Mouse (Mus musculus): ENCODE measurements around the gene Lrpap1. TPM values are rescaled to one million over a fixed set of nuclear protein-coding genes. Genes with fewer than 3 reads are reported as not detected.

The Lrpap1 gene
- polyA plus RNA-seq, 1 experiment from 2014 or later = 77.9 TPM

DNA sequence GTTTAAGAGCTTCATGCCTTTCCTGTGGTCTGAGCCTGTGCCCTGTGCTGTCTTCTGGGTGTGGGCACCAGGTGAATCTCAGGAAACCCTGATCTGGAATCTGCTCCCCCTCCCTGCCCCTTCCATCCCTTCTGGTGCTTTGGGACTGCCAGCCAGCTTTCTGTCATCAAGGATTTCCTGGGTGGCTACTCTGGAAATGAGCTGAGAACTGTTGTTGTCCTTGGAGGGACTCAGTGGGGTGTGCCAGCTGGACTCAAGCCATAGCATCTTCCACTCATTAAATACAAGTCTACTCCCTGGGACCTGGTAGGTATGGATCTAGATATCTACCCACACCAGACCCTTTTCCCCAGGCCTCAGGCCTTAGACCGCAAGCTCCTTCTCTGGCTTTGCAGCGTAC lies 12.9 kb upstream of the Lrpap1 start:
- H3K27me3 ChIP-seq = peaks cover 34% of the 10 kb centered on the region
- no peak for ATAC-seq (ENCODE audit: insufficient read depth)
- no peak overlapping the region for H3K4me2 ChIP-seq
- H3K9me3 ChIP-seq (replicated peaks) = no peaks in the 10 kb centered on the region
- no peak overlapping the region for H3K4me3 ChIP-seq (replicated peaks)
- no peak overlapping the region for H3K9ac ChIP-seq
- H3K27ac ChIP-seq (replicated peaks) = no peak overlapping the region
- no peaks in the 10 kb centered on the region for H3K36me3 ChIP-seq (replicated peaks)
- H3K4me1 ChIP-seq (replicated peaks) = peaks cover 21% of the 10 kb centered on the region
- WGBS (ENCODE audit: insufficient replicate concordance) = 79% methylated on average over 2 of the region's 2 CpGs

DNA sequence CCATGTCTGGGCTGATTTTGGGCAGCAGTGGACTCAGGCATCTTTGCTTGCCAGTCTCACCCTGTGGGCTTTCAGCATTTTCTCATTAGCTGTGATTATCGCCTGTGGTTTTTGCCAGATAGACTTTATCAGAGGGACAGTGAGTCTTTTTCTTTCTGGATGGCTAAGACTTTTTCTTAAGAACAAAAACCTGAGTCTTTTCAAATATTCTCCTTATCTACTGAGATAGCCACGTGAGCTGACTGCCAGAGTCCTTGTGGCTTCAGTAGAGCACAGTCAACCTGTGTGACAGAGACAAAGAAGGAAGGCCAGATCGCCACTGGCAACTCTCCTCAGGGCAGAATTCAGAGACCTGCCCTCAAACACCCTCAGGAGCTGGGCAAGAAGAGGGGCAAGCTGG lies 12.1 kb upstream of the Lrpap1 start:
- Histone ChIP-seq H3K4me1 (replicated peaks) (peaks cover 21% of the 10 kb centered on the region), H3K27me3 (peaks cover 31% of the 10 kb centered on the region), H3K36me3 (replicated peaks) (no peaks in the 10 kb centered on the region), H3K27ac (replicated peaks) (no peak overlapping the region), H3K9ac (no peak overlapping the region), H3K9me3 (replicated peaks) (no peaks in the 10 kb centered on the region), H3K4me3 (replicated peaks) (no peak overlapping the region), H3K4me2 (no peak overlapping the region)
- WGBS (ENCODE audit: insufficient replicate concordance) = 20% methylated on average over 3 of the region's 3 CpGs
- ATAC-seq (ENCODE audit: insufficient read depth) = no peak

DNA sequence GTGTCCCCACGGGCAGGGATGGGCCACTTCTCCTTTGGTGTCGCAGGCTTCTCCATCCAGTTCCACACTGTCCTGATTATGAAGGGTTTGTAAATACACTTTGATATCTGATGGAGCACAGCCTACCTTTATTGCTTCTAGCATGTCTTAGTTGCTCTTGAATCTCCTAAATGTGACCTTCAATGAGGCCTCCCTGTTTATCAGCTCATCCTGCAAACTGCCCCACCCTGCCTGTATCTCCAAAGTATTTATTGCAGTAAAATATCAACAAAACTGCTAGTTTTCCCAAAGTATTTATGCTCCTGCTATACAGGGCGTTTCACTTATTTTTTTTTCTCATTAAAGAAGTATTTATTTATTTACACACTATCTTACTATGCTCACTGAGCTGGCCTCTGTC lies 10.4 kb upstream of the Lrpap1 start:
- no peak overlapping the region; the same call in 1 of the 2 replicates for H3K27ac ChIP-seq (replicated peaks)
- H3K9me3 ChIP-seq (replicated peaks) = no peaks in the 10 kb centered on the region
- H3K4me3 ChIP-seq (replicated peaks) = no peak overlapping the region
- 50% methylated on average over 3 of the region's 3 CpGs for WGBS (ENCODE audit: insufficient replicate concordance)
- H3K4me1 ChIP-seq (replicated peaks) = peaks cover 21% of the 10 kb centered on the region
- H3K36me3 ChIP-seq (replicated peaks) = no peaks in the 10 kb centered on the region
- no peak overlapping the region for H3K9ac ChIP-seq
- H3K4me2 ChIP-seq = peak overlapping the region; percentile 26; the same call in 1 of the 2 replicates
- no peak for ATAC-seq (ENCODE audit: insufficient read depth)
- H3K27me3 ChIP-seq = peaks cover 31% of the 10 kb centered on the region

DNA sequence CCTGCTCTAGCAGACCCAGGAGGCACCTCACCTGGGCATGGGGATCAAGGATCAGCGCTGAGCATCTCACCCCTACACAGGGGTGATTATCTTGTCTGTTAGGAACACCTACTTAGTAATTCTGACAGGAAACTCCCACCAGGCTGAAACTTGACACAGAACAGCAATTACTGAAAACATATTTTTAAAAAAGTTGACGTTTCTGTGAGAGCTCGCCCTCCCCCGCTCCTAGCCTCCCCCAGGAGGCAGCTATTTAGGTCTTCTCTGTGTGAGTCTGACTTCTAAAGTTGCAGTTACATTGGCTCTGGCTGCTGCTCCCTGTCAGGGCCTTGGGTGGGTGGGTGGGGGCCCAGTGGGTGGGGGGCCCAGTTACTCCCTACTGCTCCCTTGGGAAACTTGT lies 6.9 kb upstream of the Lrpap1 start:
- no peak overlapping the region for H3K4me2 ChIP-seq
- WGBS (ENCODE audit: insufficient replicate concordance) = 58% methylated on average over 4 of the region's 4 CpGs
- peaks cover 17% of the 10 kb centered on the region for H3K27me3 ChIP-seq
- H3K4me1 ChIP-seq (replicated peaks) = peaks cover 11% of the 10 kb centered on the region
- H3K9me3 ChIP-seq (replicated peaks) = no peaks in the 10 kb centered on the region
- ATAC-seq (ENCODE audit: insufficient read depth) = no peak
- no peak overlapping the region for H3K4me3 ChIP-seq (replicated peaks)
- no peak overlapping the region for H3K9ac ChIP-seq
- no peaks in the 10 kb centered on the region for H3K36me3 ChIP-seq (replicated peaks)
- H3K27ac ChIP-seq (replicated peaks) = no peak overlapping the region

DNA sequence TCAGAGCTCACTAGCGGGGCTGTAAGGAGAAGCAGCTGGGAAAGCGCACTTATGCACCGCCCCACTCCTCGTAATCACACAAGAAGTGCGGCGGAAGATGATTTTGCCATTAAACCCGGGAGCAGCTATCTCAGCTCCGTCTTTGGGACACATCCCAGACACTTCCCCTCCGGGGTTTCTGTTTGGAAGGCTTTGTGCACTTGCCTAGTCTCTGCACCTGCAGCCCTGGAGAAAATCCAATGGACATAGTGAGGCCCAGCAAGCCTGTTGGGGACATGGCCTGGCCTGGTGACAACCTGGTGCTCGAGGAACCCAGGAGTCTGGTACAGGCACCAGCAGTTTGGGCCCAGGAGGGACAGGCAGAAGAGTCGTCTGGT lies 344 bp upstream of the Lrpap1 start:
- Histone ChIP-seq H3K36me3 (replicated peaks) (peaks cover 18% of the 10 kb centered on the region), H3K27me3 (peaks cover 14% of the 10 kb centered on the region), H3K4me3 (replicated peaks) (peak overlapping the region; percentile 69), H3K27ac (replicated peaks) (no peak overlapping the region), H3K4me1 (replicated peaks) (peaks cover 38% of the 10 kb centered on the region), H3K4me2 (peak overlapping the region; percentile 80), H3K9me3 (replicated peaks) (no peaks in the 10 kb centered on the region), H3K9ac (peak overlapping the region; percentile 35; the same call in 1 of the 2 replicates)
- 9% methylated on average over 11 of the region's 11 CpGs for WGBS (ENCODE audit: insufficient replicate concordance)
- peak; percentile 16 for ATAC-seq (ENCODE audit: insufficient read depth)

DNA sequence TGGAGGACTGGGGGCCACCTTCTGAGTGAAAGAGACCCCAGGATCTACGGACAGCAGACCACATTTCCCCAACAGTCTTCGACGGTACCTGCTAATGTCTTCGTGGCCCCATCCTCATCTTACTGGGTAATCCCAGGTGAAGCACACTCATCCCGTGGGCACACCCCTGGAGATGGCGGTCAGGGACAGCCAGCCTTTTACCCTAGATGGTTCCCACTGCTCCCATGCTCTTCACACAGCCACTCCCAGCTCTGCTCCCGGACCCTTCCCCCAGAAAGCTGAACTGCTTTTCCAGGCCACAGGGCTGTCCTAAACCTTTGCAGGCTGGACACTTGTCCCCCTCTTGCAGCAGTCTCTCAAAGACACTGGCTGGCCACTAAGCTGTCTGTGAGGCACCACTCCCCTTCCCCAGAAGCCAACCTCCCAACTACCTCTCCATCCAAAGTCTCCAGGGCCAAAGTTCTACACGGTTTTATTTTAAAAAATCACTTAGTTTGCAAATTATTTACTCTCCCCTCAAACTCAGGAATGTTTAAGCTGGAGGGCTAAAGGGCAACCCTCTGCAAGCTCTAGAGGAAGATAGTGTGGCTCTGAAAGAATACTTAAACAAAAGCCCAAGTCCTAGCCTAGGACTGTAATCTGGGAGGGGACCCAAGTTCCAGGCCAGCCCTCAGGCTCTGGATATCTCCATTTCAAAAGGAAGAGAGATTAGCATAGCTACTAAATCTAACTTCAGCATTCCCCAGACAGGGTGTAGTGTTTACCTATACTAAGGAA lies 1.2 kb downstream of the Lrpap1 start:
- Histone ChIP-seq H3K9ac (peak overlapping the region; percentile 66), H3K9me3 (replicated peaks) (no peaks in the 10 kb centered on the region), H3K4me2 (peak overlapping the region; percentile 80), H3K36me3 (replicated peaks) (peaks cover 33% of the 10 kb centered on the region), H3K4me1 (replicated peaks) (peaks cover 38% of the 10 kb centered on the region), H3K27ac (replicated peaks) (peak overlapping the region; percentile 61), H3K4me3 (replicated peaks) (peak overlapping the region; percentile 69), H3K27me3 (peaks cover 11% of the 10 kb centered on the region)
- 64% methylated on average over 8 of the region's 8 CpGs for WGBS (ENCODE audit: insufficient replicate concordance)
- ATAC-seq (ENCODE audit: insufficient read depth) = no peak

DNA sequence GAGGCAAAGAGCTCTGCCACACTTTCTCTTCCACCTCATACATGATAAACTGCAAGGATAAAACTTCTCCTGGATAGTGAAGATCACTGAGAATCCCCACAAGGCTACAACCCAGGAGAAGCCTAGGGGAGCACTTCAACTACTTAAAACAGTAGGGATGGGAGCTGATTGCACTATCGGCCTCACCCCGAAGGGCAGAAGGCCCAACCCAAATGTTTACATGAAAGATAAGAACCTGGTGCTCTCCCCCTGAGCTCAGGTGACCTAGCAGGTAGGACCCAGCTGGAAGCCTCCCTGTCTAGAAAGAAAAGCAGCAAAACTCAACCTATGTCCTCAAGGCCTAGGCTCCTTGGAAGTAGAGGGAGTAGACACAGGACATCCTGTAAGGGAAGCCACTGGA lies 2.0 kb downstream of the Lrpap1 start:
- WGBS (ENCODE audit: insufficient replicate concordance) = 22% methylated on average over 2 of the region's 2 CpGs
- Histone ChIP-seq H3K27ac (replicated peaks) (peak overlapping the region; percentile 24; the same call in 1 of the 2 replicates), H3K4me3 (replicated peaks) (peak overlapping the region; percentile 69)

DNA sequence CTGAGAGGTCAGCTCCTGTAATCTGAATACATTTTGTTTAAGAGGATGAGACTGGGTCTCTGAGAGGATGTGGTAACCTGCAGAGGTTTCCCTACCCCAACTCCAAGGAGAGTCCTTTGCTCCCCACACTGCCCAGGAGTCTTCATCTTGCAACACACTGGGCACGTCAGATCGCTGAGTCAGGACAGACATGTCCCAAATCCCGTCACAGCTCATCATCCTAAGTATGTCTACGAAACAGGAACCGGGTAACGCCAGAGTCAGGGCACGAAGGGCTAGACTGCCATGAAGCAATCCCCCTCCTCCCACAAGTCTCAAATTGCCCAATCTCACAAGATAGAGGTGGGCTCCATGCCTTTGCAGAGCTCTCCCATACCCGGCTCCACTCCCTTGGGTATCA lies 2.5 kb downstream of the Lrpap1 start:
- Histone ChIP-seq H3K4me2 (peak overlapping the region; percentile 80), H3K4me1 (replicated peaks) (peaks cover 38% of the 10 kb centered on the region), H3K27me3 (peaks cover 6% of the 10 kb centered on the region; the same call in 1 of the 2 replicates), H3K36me3 (replicated peaks) (peaks cover 46% of the 10 kb centered on the region), H3K27ac (replicated peaks) (0 out of 2 replicates have a peak overlapping the region, but pooled peaks have one; percentile 24), H3K4me3 (replicated peaks) (peak overlapping the region; percentile 69), H3K9ac (peak overlapping the region; percentile 31; the same call in 1 of the 2 replicates), H3K9me3 (replicated peaks) (no peaks in the 10 kb centered on the region)
- ATAC-seq (ENCODE audit: insufficient read depth) = no peak
- WGBS (ENCODE audit: insufficient replicate concordance) = 72% methylated on average over 8 of the region's 8 CpGs

More for the DNA sequence above, 2.0 kb downstream of the Lrpap1 start:
- peaks cover 41% of the 10 kb centered on the region for H3K36me3 ChIP-seq (replicated peaks)
- no peaks in the 10 kb centered on the region for H3K9me3 ChIP-seq (replicated peaks)
- peaks cover 38% of the 10 kb centered on the region for H3K4me1 ChIP-seq (replicated peaks)
- H3K4me2 ChIP-seq = peak overlapping the region; percentile 80
- peak; percentile 22; the same call in 1 of the 2 replicates for ATAC-seq (ENCODE audit: insufficient read depth)
- H3K9ac ChIP-seq = peak overlapping the region; percentile 31
- peaks cover 6% of the 10 kb centered on the region for H3K27me3 ChIP-seq

DNA sequence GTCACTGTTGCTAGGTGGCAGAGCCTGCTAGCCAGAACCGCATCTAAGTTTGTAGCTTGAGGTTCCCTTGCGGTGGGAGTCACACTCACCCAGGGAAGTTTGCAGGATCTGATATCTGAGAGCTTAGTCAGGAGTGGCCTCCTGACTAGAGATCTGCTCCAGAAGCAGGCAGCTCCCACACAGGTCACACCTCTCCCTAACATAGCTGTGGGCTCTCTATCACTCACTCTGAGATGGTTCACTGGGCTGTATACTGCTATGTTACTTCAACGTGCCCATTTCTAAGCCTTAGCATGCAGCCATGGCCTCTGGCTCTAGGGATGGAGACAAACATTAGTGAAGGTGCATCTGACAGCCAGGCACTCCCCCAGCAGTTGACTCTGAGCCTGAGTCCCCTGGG lies 13.9 kb downstream of the Lrpap1 start:
- no peak for ATAC-seq (ENCODE audit: insufficient read depth)
- Histone ChIP-seq H3K4me3 (replicated peaks) (no peak overlapping the region), H3K9ac (no peak overlapping the region), H3K36me3 (replicated peaks) (peaks cover 56% of the 10 kb centered on the region), H3K27me3 (no peaks in the 10 kb centered on the region), H3K27ac (replicated peaks) (no peak overlapping the region), H3K4me1 (replicated peaks) (no peaks in the 10 kb centered on the region), H3K4me2 (no peak overlapping the region), H3K9me3 (replicated peaks) (no peaks in the 10 kb centered on the region)
- 82% methylated on average over 3 of the region's 3 CpGs for WGBS (ENCODE audit: insufficient replicate concordance)

DNA sequence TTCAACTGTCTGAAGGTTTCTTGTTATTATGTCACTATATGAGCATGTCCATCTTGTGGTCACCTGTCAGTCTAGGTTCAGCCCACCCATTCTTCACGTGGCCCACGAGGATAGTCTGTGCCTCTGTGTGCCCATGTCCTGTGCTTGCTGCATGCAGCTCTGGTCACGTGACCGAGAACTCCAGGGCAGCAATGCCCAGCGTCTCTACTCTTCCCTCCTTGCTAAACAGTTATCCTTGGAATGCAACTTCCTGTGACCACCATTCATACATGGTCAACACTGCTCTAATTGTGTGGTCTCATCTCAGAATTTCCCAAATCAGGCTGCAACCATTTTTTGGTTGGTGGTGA lies 16.0 kb downstream of the Lrpap1 start:
- no peak overlapping the region for H3K9ac ChIP-seq
- WGBS (ENCODE audit: insufficient replicate concordance) = 62% methylated on average over 5 of the region's 5 CpGs
- no peak overlapping the region for H3K27ac ChIP-seq (replicated peaks)
- H3K27me3 ChIP-seq = peaks cover 6% of the 10 kb centered on the region; the same call in 1 of the 2 replicates
- H3K4me2 ChIP-seq = no peak overlapping the region
- no peaks in the 10 kb centered on the region for H3K4me1 ChIP-seq (replicated peaks)
- H3K4me3 ChIP-seq (replicated peaks) = no peak overlapping the region
- peaks cover 36% of the 10 kb centered on the region for H3K36me3 ChIP-seq (replicated peaks)
- no peak for ATAC-seq (ENCODE audit: insufficient read depth)
- no peaks in the 10 kb centered on the region for H3K9me3 ChIP-seq (replicated peaks)

DNA sequence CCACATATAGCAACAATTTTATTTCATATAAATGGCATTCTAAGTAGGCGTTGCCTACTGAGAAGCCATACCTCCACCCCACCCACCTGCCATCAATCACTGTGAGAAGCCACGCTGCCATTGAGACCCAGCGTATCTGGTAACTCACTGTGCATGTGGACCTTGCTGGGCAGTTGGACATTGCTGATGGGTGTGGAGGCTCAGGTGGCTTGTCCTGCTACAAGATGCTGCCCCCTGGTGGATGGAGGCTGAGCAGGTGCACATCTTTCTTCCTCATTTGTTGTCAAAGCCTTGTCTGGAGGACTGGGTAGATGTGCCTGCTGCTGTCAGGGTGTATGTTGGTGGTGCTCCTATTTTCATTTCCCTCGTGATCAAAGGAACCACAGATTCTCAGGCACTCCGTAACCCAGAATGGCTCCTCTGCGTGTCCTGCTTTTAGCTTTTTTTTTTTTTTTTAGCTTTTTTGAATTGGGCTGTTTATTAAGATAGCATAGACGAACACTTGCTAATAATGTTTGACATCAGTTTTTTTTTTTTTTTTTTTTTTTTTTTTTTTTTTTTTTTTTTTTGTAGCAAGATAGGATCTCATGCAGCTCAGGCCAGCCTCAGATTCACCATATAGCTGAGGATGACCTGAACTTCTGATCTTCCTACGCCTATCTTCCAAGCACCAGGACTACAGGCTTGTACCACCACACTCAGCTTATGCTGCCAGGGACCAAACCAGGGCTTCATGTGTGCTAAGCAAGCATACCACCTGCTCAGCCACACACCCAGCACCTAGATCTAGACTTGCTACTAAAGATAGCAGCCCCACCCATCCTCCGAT lies 16.6 kb downstream of the Lrpap1 start:
- ATAC-seq (ENCODE audit: insufficient read depth) = no peak

More for the DNA sequence above, 16.6 kb downstream of the Lrpap1 start:
- H3K9ac ChIP-seq = no peak overlapping the region
- H3K4me3 ChIP-seq (replicated peaks) = no peak overlapping the region
- no peak overlapping the region for H3K27ac ChIP-seq (replicated peaks)
- no peaks in the 10 kb centered on the region for H3K4me1 ChIP-seq (replicated peaks)
- H3K9me3 ChIP-seq (replicated peaks) = no peaks in the 10 kb centered on the region
- no peak overlapping the region for H3K4me2 ChIP-seq
- H3K36me3 ChIP-seq (replicated peaks) = peaks cover 32% of the 10 kb centered on the region
- H3K27me3 ChIP-seq = peaks cover 6% of the 10 kb centered on the region; the same call in 1 of the 2 replicates
- WGBS (ENCODE audit: insufficient replicate concordance) = 54% methylated on average over 9 of the region's 9 CpGs

Data from liver, embryonic 15.5 days (tissue).